Mouse (Mus musculus): ENCODE results near the gene 4931429L15Rik. TPM values are rescaled to one million over a fixed set of nuclear protein-coding genes. Genes with fewer than 3 reads are reported as not detected.
A peak's percentile ranks its signal among the peaks of the same experiment; 100 is the strongest.

The 4931429L15Rik gene
- polyA plus RNA-seq, 1 experiment, result 0.42 TPM

- TF ChIP-seq POLR2A (IDR thresholded peaks at IDR 0.05; ENCODE audit: extremely low read depth, insufficient read depth, low read length), result no peak
- TF ChIP-seq CTCF (IDR thresholded peaks at IDR 0.05; ENCODE audit: extremely low read depth, insufficient read depth, low read length), result no peak
- H3K27ac ChIP-seq (ENCODE audit: insufficient read depth, low read length), result no peak overlapping the region
- H3K4me3 ChIP-seq (ENCODE audit: insufficient read depth, low read length), result peak overlapping the region; percentile 23; the same call in 1 of the 2 replicates
- 0 out of 2 replicates have a peak, but pooled peaks cover 1% of the 10 kb centered on the region for H3K4me1 ChIP-seq (ENCODE audit: control insufficient read depth, insufficient read depth, low read length)
These were observed 9.5 kb upstream of the 4931429L15Rik start for GRCm38 (mm10) chr9:46329250-46329648.

- H3K4me1 ChIP-seq (ENCODE audit: control insufficient read depth, insufficient read depth, low read length), result 0 out of 2 replicates have a peak, but pooled peaks cover 1% of the 10 kb centered on the region
- H3K4me3 ChIP-seq (ENCODE audit: insufficient read depth, low read length), result peak overlapping the region; percentile 23; the same call in 1 of the 2 replicates
- no peak overlapping the region for H3K27ac ChIP-seq (ENCODE audit: insufficient read depth, low read length)
- no peak for TF ChIP-seq POLR2A (IDR thresholded peaks at IDR 0.05; ENCODE audit: extremely low read depth, insufficient read depth, low read length)
- no peak for TF ChIP-seq CTCF (IDR thresholded peaks at IDR 0.05; ENCODE audit: extremely low read depth, insufficient read depth, low read length)
These were observed 8.9 kb upstream of the 4931429L15Rik start for GRCm38 (mm10) chr9:46328572-46329249.

GRCm38 (mm10) chr9:46327706-46328571, 8.2 kb upstream of the 4931429L15Rik start:
- H3K27ac ChIP-seq (ENCODE audit: insufficient read depth, low read length), result no peak overlapping the region
- H3K4me1 ChIP-seq (ENCODE audit: control insufficient read depth, insufficient read depth, low read length), result 0 out of 2 replicates have a peak, but pooled peaks cover 1% of the 10 kb centered on the region
- TF ChIP-seq POLR2A (IDR thresholded peaks at IDR 0.05; ENCODE audit: extremely low read depth, insufficient read depth, low read length), result no peak
- TF ChIP-seq CTCF (IDR thresholded peaks at IDR 0.05; ENCODE audit: extremely low read depth, insufficient read depth, low read length), result 0 out of 2 replicates have a peak, but pooled peaks have one; percentile 15
- no peak overlapping the region for H3K4me3 ChIP-seq (ENCODE audit: insufficient read depth, low read length)

- no peak for TF ChIP-seq CTCF (IDR thresholded peaks at IDR 0.05; ENCODE audit: extremely low read depth, insufficient read depth, low read length)
- TF ChIP-seq POLR2A (IDR thresholded peaks at IDR 0.05; ENCODE audit: extremely low read depth, insufficient read depth, low read length), result no peak
- no peak overlapping the region for H3K4me3 ChIP-seq (ENCODE audit: insufficient read depth, low read length)
- 0 out of 2 replicates have a peak, but pooled peaks cover 1% of the 10 kb centered on the region for H3K4me1 ChIP-seq (ENCODE audit: control insufficient read depth, insufficient read depth, low read length)
- no peak overlapping the region for H3K27ac ChIP-seq (ENCODE audit: insufficient read depth, low read length)
These were observed 7.1 kb upstream of the 4931429L15Rik start for GRCm38 (mm10) chr9:46326694-46327405.

GRCm38 (mm10) chr9:46320461-46320860, 675 bp upstream of the 4931429L15Rik start:
- H3K27ac ChIP-seq (ENCODE audit: insufficient read depth, low read length), result no peak overlapping the region
- no peak overlapping the region for H3K4me3 ChIP-seq (ENCODE audit: insufficient read depth, low read length)
- 0 out of 2 replicates have a peak, but pooled peaks cover 4% of the 10 kb centered on the region for H3K4me1 ChIP-seq (ENCODE audit: control insufficient read depth, insufficient read depth, low read length)
- TF ChIP-seq CTCF (IDR thresholded peaks at IDR 0.05; ENCODE audit: extremely low read depth, insufficient read depth, low read length), result no peak
- TF ChIP-seq POLR2A (IDR thresholded peaks at IDR 0.05; ENCODE audit: extremely low read depth, insufficient read depth, low read length), result no peak

- TF ChIP-seq POLR2A (IDR thresholded peaks at IDR 0.05; ENCODE audit: extremely low read depth, insufficient read depth, low read length), result no peak
- TF ChIP-seq CTCF (IDR thresholded peaks at IDR 0.05; ENCODE audit: extremely low read depth, insufficient read depth, low read length), result no peak
- Histone ChIP-seq H3K4me3 (ENCODE audit: insufficient read depth, low read length) (no peak overlapping the region), H3K4me1 (ENCODE audit: control insufficient read depth, insufficient read depth, low read length) (0 out of 2 replicates have a peak, but pooled peaks cover 4% of the 10 kb centered on the region), H3K27ac (ENCODE audit: insufficient read depth, low read length) (no peak overlapping the region)
These were observed 1.8 kb downstream of the 4931429L15Rik start for GRCm38 (mm10) chr9:46317957-46318356.

GRCm38 (mm10) chr9:46316909-46317308, 2.9 kb downstream of the 4931429L15Rik start:
- 0 out of 2 replicates have a peak, but pooled peaks cover 4% of the 10 kb centered on the region for H3K4me1 ChIP-seq (ENCODE audit: control insufficient read depth, insufficient read depth, low read length)
- H3K4me3 ChIP-seq (ENCODE audit: insufficient read depth, low read length), result no peak overlapping the region
- no peak for TF ChIP-seq CTCF (IDR thresholded peaks at IDR 0.05; ENCODE audit: extremely low read depth, insufficient read depth, low read length)
- no peak for TF ChIP-seq POLR2A (IDR thresholded peaks at IDR 0.05; ENCODE audit: extremely low read depth, insufficient read depth, low read length)
- H3K27ac ChIP-seq (ENCODE audit: insufficient read depth, low read length), result no peak overlapping the region

GRCm38 (mm10) chr9:46316388-46316787, 3.4 kb downstream of the 4931429L15Rik start:
- Histone ChIP-seq H3K4me3 (ENCODE audit: insufficient read depth, low read length) (no peak overlapping the region), H3K27ac (ENCODE audit: insufficient read depth, low read length) (no peak overlapping the region), H3K4me1 (ENCODE audit: control insufficient read depth, insufficient read depth, low read length) (0 out of 2 replicates have a peak, but pooled peaks cover 4% of the 10 kb centered on the region)
- TF ChIP-seq POLR2A (IDR thresholded peaks at IDR 0.05; ENCODE audit: extremely low read depth, insufficient read depth, low read length) (no peak), CTCF (IDR thresholded peaks at IDR 0.05; ENCODE audit: extremely low read depth, insufficient read depth, low read length) (no peak)

Data from cortical plate, adult 2 months (tissue).